Mouse (Mus musculus) kidney, postnatal 36 days (tissue): ENCODE measurements around the gene Hs3st5.
"Not testable (repeated sequence)": the region's sequence is repeated elsewhere in the genome, so short reads cannot be mapped to it uniquely, and the experiment has no call there.

Source experiments
- DNase-seq, 2 experiments: peaks; one replicate each; pipeline ENCODE4 v3.0.0; 2021 to 2022; ENCODE audit warnings: mixed read lengths in 2 of 2

The Hs3st5 gene

DNA sequence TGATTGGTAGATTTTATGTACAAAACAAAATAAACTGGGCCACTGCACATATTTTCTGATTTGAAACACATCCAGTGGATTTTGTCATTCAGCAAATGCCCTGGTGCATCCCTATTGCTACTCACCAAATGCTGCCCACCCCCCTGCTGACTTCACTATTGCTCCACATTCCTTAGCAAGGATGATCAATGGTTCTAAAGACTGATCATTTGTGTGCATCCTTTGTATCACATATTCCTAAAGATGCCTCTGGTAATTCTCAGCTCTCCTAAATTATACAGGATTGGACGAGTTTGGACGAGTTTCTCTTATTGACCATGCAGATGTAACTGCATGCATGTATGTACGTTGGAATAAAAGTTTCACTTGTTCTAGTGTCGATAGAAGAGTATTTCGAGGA lies 52.1 kb downstream of the Hs3st5 start:
- DNase-seq: no peak

DNA sequence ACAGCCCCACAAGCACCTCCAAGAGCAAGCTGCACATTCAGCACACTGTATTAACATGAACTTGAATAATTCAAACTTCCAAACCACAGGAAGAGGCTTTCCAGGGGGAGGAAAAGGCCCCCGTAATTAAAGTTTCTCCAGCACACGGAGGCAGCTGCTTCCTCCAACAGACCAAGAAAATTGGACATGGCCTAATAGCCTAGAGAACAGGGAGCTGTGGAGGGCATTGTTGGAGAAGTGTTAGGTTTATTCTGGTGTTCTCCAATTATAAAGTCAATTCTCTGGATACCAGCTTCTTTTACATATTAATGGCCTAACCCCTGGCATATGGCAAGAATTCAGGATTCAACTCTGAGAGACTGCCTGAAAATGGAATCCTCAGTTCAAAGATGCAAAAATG lies 60.6 kb downstream of the Hs3st5 start:
- DNase-seq: no peak

DNA sequence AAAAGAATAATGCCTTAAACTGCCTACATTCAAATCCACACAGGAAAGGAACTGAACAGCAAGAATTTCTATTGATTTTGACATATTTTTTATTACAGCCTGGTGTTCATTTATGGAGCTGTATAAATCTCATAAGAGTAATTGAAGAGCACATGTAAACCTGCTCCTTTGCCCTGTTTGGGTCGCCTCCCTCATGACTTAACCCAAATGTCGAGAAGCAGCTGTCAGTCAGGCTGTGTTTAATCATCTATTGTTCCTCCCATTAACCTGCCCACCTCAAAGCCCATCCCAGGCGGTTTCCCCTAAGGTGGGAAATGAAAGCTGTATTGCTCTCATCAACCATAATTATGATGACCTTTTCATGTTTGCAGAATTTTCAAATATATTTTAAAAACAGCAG lies 65.9 kb downstream of the Hs3st5 start:
- no peak for DNase-seq

DNA sequence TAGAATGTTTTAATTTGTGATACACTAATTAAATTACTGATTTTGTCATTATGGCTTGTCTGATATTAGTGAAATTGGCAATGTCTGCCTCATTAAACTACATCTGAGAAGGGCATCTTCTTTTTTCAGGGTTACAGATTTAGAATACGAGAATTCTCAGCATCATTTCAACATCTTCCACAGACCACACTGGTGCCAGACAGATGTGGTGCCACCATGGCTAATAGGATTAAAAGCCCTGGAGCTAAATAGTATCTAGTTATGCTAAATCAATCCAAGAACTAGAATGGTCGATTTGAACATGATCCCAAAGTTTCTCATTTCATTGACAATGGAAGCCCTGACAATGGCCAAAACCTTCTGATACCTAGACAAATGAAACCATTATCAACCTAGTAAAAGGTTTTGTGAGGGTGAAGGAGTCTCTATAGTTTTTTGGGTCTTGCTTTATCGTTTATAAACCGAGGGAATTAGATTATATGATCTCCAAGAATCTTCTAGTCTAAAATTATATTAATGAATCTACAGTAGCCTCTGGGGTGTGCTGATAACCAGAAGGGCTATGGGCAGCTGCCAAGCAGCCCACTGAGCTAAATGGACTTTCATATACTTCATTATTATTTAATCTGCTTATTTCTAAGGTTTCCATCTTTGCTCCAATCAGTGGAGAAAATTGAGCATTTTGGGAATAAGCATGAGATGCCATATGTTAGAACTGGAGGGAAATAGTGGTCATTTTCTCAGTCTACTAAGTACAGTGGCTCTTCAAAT lies 71.9 kb downstream of the Hs3st5 start:
- DNase-seq: no peak

DNA sequence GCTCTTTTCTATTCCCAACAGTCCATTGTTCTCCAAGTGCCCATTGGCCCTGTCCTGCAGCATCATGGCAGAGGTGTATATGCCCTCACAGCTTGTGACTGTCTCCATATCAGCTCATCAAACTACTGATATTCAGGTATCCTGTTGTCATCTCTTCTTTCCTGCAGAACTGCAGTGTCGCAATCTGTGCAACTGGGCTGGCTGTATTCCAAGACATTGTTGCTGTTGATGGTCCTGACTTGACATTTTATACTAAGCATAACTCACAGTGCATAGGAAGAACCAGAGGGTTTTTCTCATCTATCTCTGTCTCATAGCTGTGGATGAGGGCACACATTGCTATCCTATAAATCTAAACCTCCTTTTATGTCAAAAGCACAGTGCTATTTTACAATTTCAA lies 103.8 kb downstream of the Hs3st5 start:
- no peak for DNase-seq

DNA sequence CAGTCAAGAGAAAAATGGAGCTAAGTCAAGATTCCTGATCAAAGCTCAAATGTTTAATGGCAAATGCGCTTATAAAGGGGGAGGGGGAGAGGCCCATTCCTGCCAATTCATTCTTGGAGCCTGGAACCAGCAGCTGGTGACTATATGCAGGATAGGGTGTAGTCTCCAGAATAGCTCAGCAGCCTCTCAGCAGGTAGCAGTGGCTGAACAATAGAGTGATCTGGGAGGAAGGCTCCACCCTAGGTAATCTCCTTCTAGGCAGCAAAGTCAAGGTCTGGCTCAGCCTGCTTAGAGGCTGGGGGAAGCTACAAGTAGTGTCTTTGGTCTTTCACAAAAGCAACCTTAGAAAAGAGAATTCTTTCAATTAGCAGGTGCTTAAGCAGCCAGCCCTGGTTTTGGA lies 104.8 kb downstream of the Hs3st5 start:
- DNase-seq: not testable (repeated sequence)

DNA sequence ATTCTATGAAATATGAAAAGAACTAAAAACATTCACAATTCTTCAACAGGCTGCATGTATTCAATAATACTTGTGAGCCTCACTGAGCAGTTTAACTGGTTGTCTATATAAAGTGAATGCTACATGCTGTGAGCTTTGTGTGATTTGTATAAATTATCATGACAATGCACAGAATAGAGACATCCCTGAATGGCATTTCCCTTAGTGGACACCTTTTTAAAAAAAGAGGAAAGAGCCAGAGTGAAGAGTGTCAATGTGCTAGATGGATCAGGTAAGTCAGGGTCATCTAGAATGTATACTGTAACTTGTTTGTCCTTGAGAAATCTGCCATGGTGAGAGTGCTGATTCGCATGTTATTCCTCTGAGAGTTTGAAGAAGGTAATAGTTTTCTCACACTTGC lies 116.4 kb downstream of the Hs3st5 start:
- no peak for DNase-seq

DNA sequence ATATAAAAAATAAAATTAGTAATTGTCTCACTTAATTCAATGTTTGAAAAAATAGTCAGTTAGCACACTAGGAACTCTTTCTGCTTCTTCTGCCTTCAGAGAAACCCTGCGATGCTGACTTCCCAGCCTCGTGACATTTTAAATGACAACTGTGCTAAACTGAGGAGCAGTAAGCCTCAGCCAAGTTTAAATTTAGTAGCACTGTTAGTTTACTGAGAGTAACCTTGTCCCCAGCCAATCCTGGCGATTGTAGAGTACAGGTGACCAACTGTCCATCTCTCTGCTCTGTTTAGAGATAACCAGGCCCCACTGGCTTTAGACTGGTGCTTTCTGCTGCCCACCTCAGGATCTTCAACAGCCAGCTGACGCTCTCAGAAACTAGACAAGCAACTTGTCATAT lies 121.3 kb downstream of the Hs3st5 start:
- no peak for DNase-seq

DNA sequence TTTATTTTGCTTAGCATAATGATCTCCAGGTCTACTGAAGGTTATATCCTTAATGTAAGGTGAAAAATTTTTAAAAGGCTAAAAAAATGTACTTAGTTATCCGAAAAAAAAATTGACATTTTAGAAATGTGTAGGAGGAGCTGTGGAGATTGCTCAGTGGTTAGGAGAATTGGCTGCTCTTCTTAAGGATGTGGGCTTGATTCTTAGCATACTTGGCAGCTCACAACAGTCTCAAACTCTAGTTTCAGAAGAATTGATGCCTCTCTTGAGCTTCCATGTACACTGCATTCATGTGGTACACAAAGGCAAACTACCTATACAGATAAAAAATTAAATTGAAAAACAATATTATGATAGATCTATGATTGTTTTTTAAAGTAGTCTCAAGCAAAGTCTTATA lies 125.1 kb downstream of the Hs3st5 start:
- DNase-seq: no peak

DNA sequence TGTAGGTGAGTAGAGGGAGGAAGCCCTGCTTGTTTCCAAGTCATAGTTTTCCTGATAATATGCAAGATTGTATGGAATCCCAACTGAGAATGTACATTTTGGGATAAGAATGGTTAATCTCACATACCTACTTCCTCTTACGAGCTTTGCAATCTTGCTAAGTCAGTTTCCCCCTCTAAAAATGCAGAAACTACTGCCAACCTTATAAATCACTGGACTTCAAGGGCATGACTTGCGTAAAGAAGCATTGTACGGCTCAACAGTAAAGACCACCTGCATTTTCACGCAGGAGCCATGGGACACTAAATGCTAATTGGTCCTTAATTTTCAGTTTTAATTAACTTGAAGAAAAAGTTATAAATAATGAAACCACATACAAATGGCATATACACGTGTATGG lies 144.0 kb downstream of the Hs3st5 start:
- no peak for DNase-seq

DNA sequence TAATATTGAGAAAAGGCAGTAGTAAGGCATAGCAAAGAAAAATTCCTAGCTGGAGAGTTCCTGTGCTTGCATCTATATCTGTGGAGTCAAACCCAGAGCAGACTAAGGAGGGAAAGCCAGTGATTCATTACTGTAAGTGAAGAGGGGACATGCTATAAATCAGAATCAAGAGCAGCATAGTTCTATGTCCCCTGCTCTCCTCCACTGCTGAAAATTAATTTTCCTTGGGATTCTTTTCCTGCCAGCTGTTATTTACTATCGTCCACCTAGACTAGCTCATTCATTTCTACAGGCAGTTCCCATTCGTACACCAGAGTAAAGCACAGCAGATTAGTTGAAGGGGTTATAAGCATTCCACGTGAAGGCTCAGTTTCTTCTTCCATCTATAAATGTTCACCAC lies 207.4 kb downstream of the Hs3st5 start:
- DNase-seq: no peak

DNA sequence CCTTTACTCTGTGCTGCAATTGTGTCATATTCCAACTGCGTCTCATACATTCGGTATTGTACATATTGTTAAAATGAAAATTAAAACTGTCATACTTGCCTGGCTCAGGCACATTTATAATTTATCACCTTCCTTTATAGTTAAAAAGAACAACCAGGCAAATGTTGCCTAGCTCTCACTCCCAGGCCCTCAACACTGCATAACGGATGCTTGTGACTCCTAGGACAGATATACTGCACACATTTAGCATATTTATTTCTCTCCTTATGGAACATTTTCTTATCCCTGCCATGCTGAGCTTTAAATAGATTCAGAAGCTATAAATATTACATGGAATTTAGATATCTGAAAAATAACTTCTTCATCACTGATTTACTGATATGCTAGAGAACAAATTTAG lies 219.6 kb downstream of the Hs3st5 start:
- no peak for DNase-seq

DNA sequence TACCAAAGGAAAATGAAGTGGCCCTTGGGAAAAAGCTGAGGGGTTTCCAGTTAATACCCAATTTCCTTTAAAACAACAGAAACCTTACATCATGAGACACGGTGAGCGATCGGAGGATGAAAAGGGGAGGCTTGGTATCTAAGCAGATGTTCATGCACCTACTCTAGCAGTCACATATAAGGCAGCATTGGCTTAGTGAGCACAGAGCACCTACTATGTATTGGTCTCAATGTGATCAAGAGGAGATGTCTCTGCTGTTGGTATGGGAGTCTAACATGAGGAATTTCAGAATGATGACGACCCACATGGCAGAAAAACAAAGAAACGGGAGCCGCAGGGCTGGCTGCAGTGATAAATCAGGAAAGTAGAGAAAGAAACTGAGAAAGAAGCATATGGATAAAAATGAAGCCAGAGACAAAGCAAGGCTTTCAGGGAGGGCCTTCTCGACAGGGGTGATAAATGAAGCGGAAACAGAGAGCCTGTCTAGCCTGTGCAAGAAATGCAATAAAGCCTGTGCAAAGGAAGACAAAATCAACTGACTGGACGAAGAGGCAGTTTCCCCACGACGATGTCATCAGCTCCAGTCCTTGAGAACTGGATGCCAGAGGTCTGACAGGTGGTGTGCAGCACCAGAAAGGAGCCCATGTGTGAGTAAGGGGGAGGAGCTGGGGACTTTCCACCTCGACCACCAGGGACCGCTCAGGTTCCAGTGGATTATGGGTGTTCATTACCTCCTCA lies 222.9 kb downstream of the Hs3st5 start:
- no peak for DNase-seq

DNA sequence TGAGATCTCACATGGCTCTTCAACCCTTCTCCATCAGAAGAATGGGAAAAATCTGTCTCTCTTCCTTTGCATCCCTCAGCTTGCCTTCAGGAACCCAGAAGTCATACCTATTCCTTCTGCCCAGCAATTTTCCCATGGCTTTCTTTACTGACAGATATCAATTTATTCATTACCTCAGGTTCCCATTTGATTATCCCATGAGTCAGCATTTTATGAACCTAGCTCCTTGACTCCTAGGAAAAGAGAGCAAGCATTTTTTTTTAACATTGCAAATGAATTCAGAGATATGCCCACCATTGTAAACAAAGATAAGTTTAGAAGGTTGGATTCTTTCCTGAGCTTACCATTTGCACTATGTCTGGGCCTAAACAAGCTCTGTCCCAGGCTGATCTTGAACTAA lies 232.8 kb downstream of the Hs3st5 start:
- no peak for DNase-seq

DNA sequence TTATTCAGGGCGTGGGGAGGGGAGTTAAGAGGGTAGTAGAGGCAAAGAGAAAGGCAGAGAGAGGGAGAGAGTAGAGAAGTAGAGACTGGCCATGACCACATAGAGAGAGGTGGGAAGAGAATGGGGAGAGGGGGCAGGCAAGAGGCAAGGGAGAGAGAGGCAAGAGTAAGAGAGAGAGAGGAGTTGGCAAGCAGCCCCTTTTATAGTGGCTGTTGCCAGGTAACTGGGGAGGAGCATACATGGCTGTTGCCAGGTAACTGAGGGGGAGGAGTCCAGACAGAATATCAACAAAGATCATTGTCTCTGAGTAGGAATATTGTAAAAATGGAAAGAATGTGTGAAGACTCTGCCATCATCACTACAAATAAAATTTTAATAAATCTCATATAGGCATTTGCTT lies 243.4 kb downstream of the Hs3st5 start:
- DNase-seq: no peak

DNA sequence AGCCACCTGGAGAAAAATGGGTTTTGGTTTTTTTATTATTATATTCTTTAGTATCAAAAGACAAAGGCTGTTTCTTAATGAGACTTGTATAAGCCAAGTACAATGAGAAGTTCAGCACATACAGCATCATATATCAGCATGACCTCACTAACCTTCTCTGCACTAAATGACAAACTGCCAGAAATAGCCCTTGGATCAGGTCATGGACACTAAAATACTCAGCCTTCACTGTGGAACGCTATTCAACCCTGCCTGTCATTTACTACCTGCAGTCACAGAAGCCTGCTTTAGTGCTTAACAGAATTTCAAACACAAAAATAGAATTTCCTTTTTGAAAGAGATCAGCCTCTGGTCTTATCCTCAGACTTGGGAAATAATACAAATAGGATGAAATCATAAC lies 247.9 kb downstream of the Hs3st5 start:
- DNase-seq: no peak

DNA sequence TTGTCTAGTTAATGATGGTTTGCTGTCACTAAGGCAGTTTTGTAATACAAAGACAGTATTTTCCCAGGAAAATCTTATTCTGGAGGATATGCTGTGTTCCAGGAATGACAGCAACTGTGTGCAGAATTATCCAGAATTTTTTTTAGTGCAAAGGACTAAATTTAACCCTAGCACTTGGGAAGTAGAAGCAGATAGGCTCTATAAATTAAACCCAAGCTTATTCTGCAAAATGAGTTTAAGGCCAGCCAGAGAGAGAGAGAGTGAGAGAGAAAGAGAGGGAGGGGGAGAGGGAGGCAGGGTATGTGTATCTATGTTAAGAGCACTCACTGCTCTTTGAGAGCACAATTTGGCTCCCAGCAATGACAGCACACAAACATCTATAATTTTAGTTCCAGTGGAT lies 267.0 kb downstream of the Hs3st5 start:
- no peak for DNase-seq

DNA sequence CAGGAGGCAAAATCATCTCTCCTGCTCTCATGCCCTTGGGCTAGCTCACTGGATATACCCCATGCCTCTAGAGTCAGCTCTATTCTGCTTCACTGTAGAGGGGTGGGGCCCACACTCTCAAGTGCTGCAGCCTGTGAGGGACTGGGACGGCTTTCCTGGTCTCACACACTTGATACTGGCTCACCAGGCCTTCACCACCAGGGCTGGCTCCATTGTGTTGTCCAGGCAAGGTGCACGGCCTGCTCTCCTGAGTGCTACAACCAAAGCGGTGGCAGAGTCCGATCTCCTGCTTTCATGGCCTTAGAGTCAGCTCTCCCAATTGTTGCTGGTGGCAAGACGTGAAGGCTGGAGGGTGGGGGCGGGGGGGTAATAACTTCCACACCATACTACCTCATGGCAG lies 268.3 kb downstream of the Hs3st5 start:
- no peak for DNase-seq

DNA sequence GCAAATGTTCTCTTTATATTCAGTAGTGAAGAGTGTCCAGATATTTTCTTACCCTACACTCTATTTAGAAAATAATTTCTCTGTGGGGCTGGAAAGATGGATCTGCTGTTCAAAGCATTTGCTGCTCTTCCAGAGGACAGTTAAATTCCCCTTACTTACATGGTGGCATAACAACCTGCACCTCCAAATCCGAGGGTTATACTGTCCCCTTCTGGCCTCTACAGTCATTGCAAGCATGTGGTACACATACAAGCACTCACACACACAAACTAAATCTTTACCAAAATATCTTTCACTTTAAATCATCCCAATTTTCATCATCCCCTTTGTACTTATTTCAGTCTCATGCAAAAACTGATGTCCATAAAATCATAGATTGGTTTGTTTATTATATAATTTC lies 275.0 kb downstream of the Hs3st5 start:
- peak in 1 of 2 experiments; percentile 5 for DNase-seq

DNA sequence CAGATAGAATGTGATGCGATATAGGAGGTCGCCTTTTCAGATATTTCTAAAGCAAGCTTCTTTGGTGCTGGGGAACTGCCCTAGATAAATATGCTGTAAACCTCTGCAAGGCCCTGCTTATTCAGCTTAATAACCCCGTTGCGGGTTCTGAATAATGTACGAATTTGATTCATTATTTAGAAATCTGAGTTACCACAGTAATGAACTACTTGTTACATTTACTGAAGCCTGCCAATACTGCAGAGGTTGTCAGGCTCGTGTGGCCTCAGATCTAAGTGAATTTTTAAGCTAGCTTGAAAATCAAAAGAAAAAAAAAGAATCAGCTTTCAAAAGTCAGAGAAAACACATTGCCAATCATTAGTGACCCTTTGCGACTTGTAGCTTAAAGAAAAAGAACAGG lies 280.4 kb downstream of the Hs3st5 start:
- no peak for DNase-seq

DNA sequence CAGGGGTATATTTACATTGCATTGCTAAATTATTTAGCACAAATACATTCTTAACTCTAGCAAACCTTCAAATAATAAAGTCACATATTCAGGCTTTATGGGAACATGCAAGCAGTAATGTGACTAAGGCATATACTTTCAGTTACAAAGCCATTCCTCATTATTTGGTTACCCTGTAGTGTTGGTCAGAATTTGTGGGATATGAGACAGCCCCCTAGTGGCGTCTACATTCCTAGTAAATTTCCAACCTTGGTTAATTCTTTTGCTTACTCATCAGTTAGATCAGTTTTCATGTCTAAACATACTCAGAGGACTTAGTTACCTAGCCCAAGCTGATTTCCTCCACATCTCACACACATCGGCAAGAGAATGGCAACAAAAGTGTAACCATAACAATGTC lies 285.2 kb downstream of the Hs3st5 start:
- DNase-seq: peak; percentile 7 to 8

DNA sequence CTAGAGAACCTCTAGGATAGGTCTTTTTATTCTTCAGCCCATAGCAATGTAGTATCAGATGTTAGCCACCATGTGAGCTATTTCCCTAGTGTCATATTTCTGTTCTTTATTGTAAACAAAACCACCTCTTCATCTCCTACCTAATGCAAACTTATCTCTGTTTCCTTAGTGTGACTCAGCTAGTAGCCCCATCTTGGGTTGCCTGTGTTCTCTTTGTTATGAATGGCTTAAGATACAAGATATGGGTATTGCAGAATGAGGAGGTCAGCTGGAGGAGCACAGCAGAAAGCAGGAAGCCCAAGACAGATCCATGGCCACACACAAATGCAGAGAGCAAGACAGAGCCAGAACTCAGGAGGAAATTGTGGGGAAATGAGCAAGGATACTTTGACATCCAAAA lies 288.7 kb downstream of the Hs3st5 start:
- DNase-seq: no peak

DNA sequence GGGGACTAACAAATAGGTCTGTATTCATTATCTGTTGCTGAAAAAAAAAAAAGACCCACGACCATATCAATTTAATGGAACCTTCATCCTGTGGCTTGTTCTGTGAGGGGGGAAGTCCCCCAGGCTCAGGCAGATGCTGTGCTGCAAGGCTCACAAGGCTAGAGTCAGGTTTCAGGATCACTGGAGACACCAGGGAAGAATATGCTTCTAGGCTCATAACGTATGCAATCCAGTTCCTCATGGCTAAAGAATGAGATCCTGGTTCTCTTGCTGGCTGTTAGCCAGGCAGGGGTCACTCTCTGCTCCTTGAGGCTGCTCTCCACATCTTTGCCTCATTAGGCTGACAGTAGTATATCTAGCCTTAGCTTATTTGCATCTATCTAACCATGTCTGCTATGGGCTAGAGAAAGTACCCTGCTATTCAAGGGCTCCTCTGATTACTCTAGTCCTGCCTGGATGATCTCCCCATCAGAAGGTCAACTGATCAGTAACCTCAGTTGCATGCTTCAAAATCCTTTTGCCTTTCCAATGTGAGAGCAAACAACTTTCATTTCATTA lies 294.4 kb downstream of the Hs3st5 start:
- no peak for DNase-seq

DNA sequence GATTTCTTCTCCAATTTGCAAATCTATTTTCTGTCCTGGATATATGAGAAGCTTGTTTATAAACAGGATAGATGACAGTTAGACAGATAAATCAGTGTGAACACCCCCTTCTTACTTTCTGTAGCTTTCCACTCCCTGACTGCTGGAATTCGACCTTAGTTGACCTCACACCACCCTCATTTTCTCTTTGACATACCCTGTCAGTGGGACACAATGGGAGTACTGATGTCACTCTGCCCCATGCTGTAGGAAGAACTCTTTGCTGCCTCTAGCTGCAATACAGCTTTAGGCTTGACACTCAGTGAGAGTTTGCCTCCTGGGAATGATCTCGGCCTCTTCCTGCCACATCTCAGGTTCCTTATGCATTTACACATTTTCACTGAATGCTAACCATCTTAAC lies 297.1 kb downstream of the Hs3st5 start:
- DNase-seq: no peak
